Mouse (Mus musculus): Measurements from ENCODE around the gene Sox5. TPM values are rescaled to one million over a fixed set of nuclear protein-coding genes. Genes with fewer than 3 reads are reported as not detected.

Gene Sox5
- polyA plus RNA-seq, 1 experiment from 2014 or later = 49.3 TPM

- H3K27ac ChIP-seq = no peak overlapping the region
- no peaks in the 10 kb centered on the region for H3K4me1 ChIP-seq
- H3K27me3 ChIP-seq (replicated peaks) = no peaks in the 10 kb centered on the region
- no peak overlapping the region for H3K4me2 ChIP-seq
- no peaks in the 10 kb centered on the region for H3K9me3 ChIP-seq
- no peaks in the 10 kb centered on the region for H3K36me3 ChIP-seq (replicated peaks)
- no peak for ATAC-seq (replicated peaks)
- WGBS = 83% methylated on average over 9 of the region's 9 CpGs
- no peak overlapping the region for H3K9ac ChIP-seq
- H3K4me3 ChIP-seq = no peak overlapping the region
Observed at GRCm38 (mm10) chr6:144664765-144665164, 117.0 kb downstream of the Sox5 start.

- no peak overlapping the region for H3K4me3 ChIP-seq
- no peaks in the 10 kb centered on the region for H3K4me1 ChIP-seq
- no peaks in the 10 kb centered on the region for H3K36me3 ChIP-seq (replicated peaks)
- 82% methylated on average over 4 of the region's 4 CpGs for WGBS
- H3K27ac ChIP-seq = no peak overlapping the region
- no peaks in the 10 kb centered on the region for H3K9me3 ChIP-seq
- H3K9ac ChIP-seq = no peak overlapping the region
- no peaks in the 10 kb centered on the region for H3K27me3 ChIP-seq (replicated peaks)
- H3K4me2 ChIP-seq = no peak overlapping the region
- ATAC-seq (replicated peaks) = no peak
Observed at GRCm38 (mm10) chr6:144663516-144664074, 118.2 kb downstream of the Sox5 start.

- Histone ChIP-seq H3K4me1 (no peaks in the 10 kb centered on the region), H3K9ac (no peak overlapping the region), H3K27ac (no peak overlapping the region), H3K4me3 (no peak overlapping the region), H3K9me3 (no peaks in the 10 kb centered on the region), H3K36me3 (replicated peaks) (no peaks in the 10 kb centered on the region), H3K27me3 (replicated peaks) (no peaks in the 10 kb centered on the region), H3K4me2 (no peak overlapping the region)
- no peak for ATAC-seq (replicated peaks)
- 80% methylated on average over 10 of the region's 10 CpGs for WGBS
Observed at GRCm38 (mm10) chr6:144659115-144660108, 122.4 kb downstream of the Sox5 start.

GRCm38 (mm10) chr6:144652876-144653275 is 128.9 kb downstream of the Sox5 start:
- H3K4me2 ChIP-seq = no peak overlapping the region
- no peak overlapping the region for H3K4me3 ChIP-seq
- no peaks in the 10 kb centered on the region for H3K4me1 ChIP-seq
- H3K27ac ChIP-seq = no peak overlapping the region
- H3K27me3 ChIP-seq (replicated peaks) = no peaks in the 10 kb centered on the region
- H3K36me3 ChIP-seq (replicated peaks) = no peaks in the 10 kb centered on the region
- H3K9me3 ChIP-seq = no peaks in the 10 kb centered on the region
- no peak overlapping the region for H3K9ac ChIP-seq
- ATAC-seq (replicated peaks) = no peak
- 76% methylated on average over 5 of the region's 5 CpGs for WGBS

- no peaks in the 10 kb centered on the region for H3K9me3 ChIP-seq
- no peaks in the 10 kb centered on the region for H3K36me3 ChIP-seq (replicated peaks)
- H3K27me3 ChIP-seq (replicated peaks) = no peaks in the 10 kb centered on the region
- 50% methylated on average over 9 of the region's 9 CpGs for WGBS
- H3K4me1 ChIP-seq = no peaks in the 10 kb centered on the region
- no peak overlapping the region for H3K9ac ChIP-seq
- no peak overlapping the region for H3K4me3 ChIP-seq
- H3K27ac ChIP-seq = 0 out of 2 replicates have a peak overlapping the region, but pooled peaks have one; percentile 23
- H3K4me2 ChIP-seq = no peak overlapping the region
- ATAC-seq (replicated peaks) = no peak
Observed at GRCm38 (mm10) chr6:144648896-144649295, 132.9 kb downstream of the Sox5 start.

- H3K4me1 ChIP-seq = no peaks in the 10 kb centered on the region
- 49% methylated on average over 4 of the region's 4 CpGs for WGBS
- H3K27me3 ChIP-seq (replicated peaks) = no peaks in the 10 kb centered on the region
- H3K9me3 ChIP-seq = no peaks in the 10 kb centered on the region
- ATAC-seq (replicated peaks) = no peak
- H3K9ac ChIP-seq = no peak overlapping the region
- H3K36me3 ChIP-seq (replicated peaks) = no peaks in the 10 kb centered on the region
- no peak overlapping the region for H3K27ac ChIP-seq
- no peak overlapping the region for H3K4me3 ChIP-seq
- H3K4me2 ChIP-seq = no peak overlapping the region
Observed at GRCm38 (mm10) chr6:144648124-144648591, 133.6 kb downstream of the Sox5 start.

- 96% methylated on average over 3 of the region's 3 CpGs for WGBS
- no peak for ATAC-seq (replicated peaks)
- no peak overlapping the region for H3K4me3 ChIP-seq
- no peaks in the 10 kb centered on the region for H3K27me3 ChIP-seq (replicated peaks)
- no peaks in the 10 kb centered on the region for H3K9me3 ChIP-seq
- H3K36me3 ChIP-seq (replicated peaks) = no peaks in the 10 kb centered on the region
- no peaks in the 10 kb centered on the region for H3K4me1 ChIP-seq
- no peak overlapping the region for H3K9ac ChIP-seq
- no peak overlapping the region for H3K4me2 ChIP-seq
- H3K27ac ChIP-seq = no peak overlapping the region
Observed at GRCm38 (mm10) chr6:144646331-144646730, 135.4 kb downstream of the Sox5 start.

- H3K27me3 ChIP-seq (replicated peaks) = no peaks in the 10 kb centered on the region
- H3K9me3 ChIP-seq = no peaks in the 10 kb centered on the region
- no peaks in the 10 kb centered on the region for H3K36me3 ChIP-seq (replicated peaks)
- no peak overlapping the region for H3K27ac ChIP-seq
- no peak overlapping the region for H3K4me3 ChIP-seq
- no peak overlapping the region for H3K4me2 ChIP-seq
- H3K4me1 ChIP-seq = no peaks in the 10 kb centered on the region
- 95% methylated on average over 4 of the region's 4 CpGs for WGBS
- no peak for ATAC-seq (replicated peaks)
- no peak overlapping the region for H3K9ac ChIP-seq
Observed at GRCm38 (mm10) chr6:144645796-144646195, 136.0 kb downstream of the Sox5 start.

- H3K4me3 ChIP-seq = no peak overlapping the region
- no peaks in the 10 kb centered on the region for H3K4me1 ChIP-seq
- no peak overlapping the region for H3K4me2 ChIP-seq
- no peak overlapping the region for H3K27ac ChIP-seq
- H3K9me3 ChIP-seq = no peaks in the 10 kb centered on the region
- no peak for ATAC-seq (replicated peaks)
- 70% methylated on average over 4 of the region's 4 CpGs for WGBS
- H3K27me3 ChIP-seq (replicated peaks) = no peaks in the 10 kb centered on the region
- no peak overlapping the region for H3K9ac ChIP-seq
- H3K36me3 ChIP-seq (replicated peaks) = no peaks in the 10 kb centered on the region
Observed at GRCm38 (mm10) chr6:144644711-144645110, 137.1 kb downstream of the Sox5 start.

GRCm38 (mm10) chr6:144643601-144644000 is 138.2 kb downstream of the Sox5 start:
- Histone ChIP-seq H3K27ac (no peak overlapping the region), H3K4me1 (peaks cover 4% of the 10 kb centered on the region; the same call in 1 of the 2 replicates), H3K36me3 (replicated peaks) (no peaks in the 10 kb centered on the region), H3K4me3 (no peak overlapping the region), H3K9ac (no peak overlapping the region), H3K27me3 (replicated peaks) (no peaks in the 10 kb centered on the region), H3K4me2 (no peak overlapping the region), H3K9me3 (no peaks in the 10 kb centered on the region)
- no peak for ATAC-seq (replicated peaks)
- 87% methylated on average over 5 of the region's 5 CpGs for WGBS

- H3K9ac ChIP-seq = no peak overlapping the region
- 61% methylated on average over 5 of the region's 5 CpGs for WGBS
Observed at GRCm38 (mm10) chr6:144641888-144642287, 139.9 kb downstream of the Sox5 start.

GRCm38 (mm10) chr6:144640591-144640990 is 141.2 kb downstream of the Sox5 start:
- H3K9ac ChIP-seq = no peak overlapping the region
- no peaks in the 10 kb centered on the region for H3K9me3 ChIP-seq
- peaks cover 8% of the 10 kb centered on the region; the same call in 1 of the 2 replicates for H3K4me1 ChIP-seq
- WGBS = 86% methylated on average over 3 of the region's 3 CpGs
- H3K4me3 ChIP-seq = no peak overlapping the region
- H3K4me2 ChIP-seq = no peak overlapping the region
- no peak for ATAC-seq (replicated peaks)
- H3K27ac ChIP-seq = no peak overlapping the region
- H3K27me3 ChIP-seq (replicated peaks) = no peaks in the 10 kb centered on the region
- H3K36me3 ChIP-seq (replicated peaks) = no peaks in the 10 kb centered on the region

More at GRCm38 (mm10) chr6:144641888-144642287, 139.9 kb downstream of the Sox5 start:
- H3K4me3 ChIP-seq = no peak overlapping the region
- no peaks in the 10 kb centered on the region for H3K36me3 ChIP-seq (replicated peaks)
- H3K27ac ChIP-seq = no peak overlapping the region
- ATAC-seq (replicated peaks) = no peak
- no peaks in the 10 kb centered on the region for H3K27me3 ChIP-seq (replicated peaks)
- H3K9me3 ChIP-seq = no peaks in the 10 kb centered on the region
- no peak overlapping the region for H3K4me2 ChIP-seq
- H3K4me1 ChIP-seq = peaks cover 8% of the 10 kb centered on the region; the same call in 1 of the 2 replicates
